Mouse (Mus musculus) testis, adult 2 months (tissue): ENCODE results near the gene Pigs. TPM values are rescaled to one million over a fixed set of nuclear protein-coding genes. Genes with fewer than 3 reads are reported as not detected.

Source experiments
- H3K27ac ChIP-seq: fragments of 200-500 bp; 2 replicates; pipeline ENCODE4 v1.5.1; 2012; ENCODE audit warnings: low read depth, low read length; ENCODE audit not compliant: control insufficient read depth, insufficient read depth
- H3K27me3 ChIP-seq: fragments of 200-500 bp; 2 replicates; pipeline ENCODE4 v1.6.1; 2012; ENCODE audit warnings: mild to moderate bottlenecking, low read length, moderate library complexity; ENCODE audit not compliant: control insufficient read depth, insufficient read depth
- H3K36me3 ChIP-seq: fragments of 200-500 bp; 2 replicates; pipeline ENCODE4 v1.6.1; 2012; ENCODE audit warnings: mild to moderate bottlenecking, low read length; ENCODE audit not compliant: control insufficient read depth, insufficient read depth
- H3K4me1 ChIP-seq: fragments of 200-500 bp; 2 replicates; pipeline ENCODE4 v1.6.1; 2012; ENCODE audit warnings: low read length; ENCODE audit not compliant: control insufficient read depth, insufficient read depth
- H3K4me3 ChIP-seq: fragments of 200-500 bp; 2 replicates; pipeline ENCODE4 v1.5.1; 2012; ENCODE audit warnings: low read depth, mild to moderate bottlenecking, low read length, moderate library complexity, mixed read lengths; ENCODE audit not compliant: control insufficient read depth
- CTCF ChIP-seq: fragments of 200-500 bp; IDR thresholded peaks from 2 replicates; pipeline ENCODE4 v1.5.1; 2012; ENCODE audit warnings: low read depth, mild to moderate bottlenecking, inconsistent platforms, low read length, moderate library complexity; ENCODE audit not compliant: control insufficient read depth, insufficient read depth, insufficient replicate concordance
- POLR2A ChIP-seq: fragments of 200-500 bp; IDR thresholded peaks from 2 replicates; pipeline ENCODE4 v1.6.1; 2012; ENCODE audit warnings: low read depth, mild to moderate bottlenecking, inconsistent platforms, low read length, moderate library complexity; ENCODE audit not compliant: control insufficient read depth
- polyA plus RNA-seq: library from polyadenylated mRNA; depleted of rRNA; stranded (reverse); fragments of >200 nt; gene quantifications from 2 replicates; pipeline ENCODE4 v1.2.3, GENCODE M21; 2012; rRNA removed

Gene Pigs
- polyA plus RNA-seq, 1 experiment = 69.7 TPM

DNA sequence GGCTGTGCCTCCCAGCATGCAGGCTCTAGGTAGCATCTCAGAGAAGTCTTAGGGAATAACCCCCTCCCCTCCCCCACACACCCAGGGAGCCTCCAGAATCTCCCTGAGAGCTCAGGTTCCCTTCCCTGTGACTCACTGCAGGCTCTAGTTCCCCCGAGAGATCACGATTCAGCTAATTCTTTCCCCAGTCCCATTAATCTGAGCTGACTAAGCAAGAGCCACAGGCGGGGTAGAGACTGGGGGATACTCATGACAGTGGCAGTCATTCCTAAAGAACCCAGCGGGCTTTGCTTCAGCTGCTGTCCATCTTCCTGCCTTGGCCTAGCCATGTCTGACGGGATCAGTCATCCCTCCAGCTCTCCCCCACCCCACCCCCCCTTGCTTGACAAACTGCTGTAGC is 54.5 kb downstream of the Pigs start:
- H3K27ac ChIP-seq = no peak overlapping the region
- H3K27me3 ChIP-seq = no peaks in the 10 kb centered on the region
- H3K4me1 ChIP-seq = peaks cover 9% of the 10 kb centered on the region
- no peak overlapping the region for H3K4me3 ChIP-seq
- H3K36me3 ChIP-seq = no peaks in the 10 kb centered on the region
- TF ChIP-seq CTCF (no peak), POLR2A (no peak)

DNA sequence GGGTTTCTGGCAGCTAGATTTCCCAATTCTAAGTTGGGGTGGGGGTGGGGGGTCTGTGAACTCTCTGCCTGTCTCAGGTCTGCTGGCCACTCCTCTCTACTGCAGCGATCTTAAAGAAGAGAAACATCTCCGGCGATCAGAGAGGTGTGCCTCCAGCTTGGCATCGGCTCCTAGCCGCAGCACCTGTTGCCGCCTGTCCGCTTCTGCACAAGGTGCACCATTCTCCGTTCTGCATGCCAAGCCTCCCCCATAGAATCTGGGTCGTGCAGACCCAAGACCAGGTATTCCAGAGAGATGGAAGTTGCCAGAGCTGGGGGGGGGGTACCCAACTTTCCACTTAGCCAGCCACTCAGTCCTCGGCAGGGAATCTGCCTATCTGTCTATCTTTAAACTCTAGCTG is 57.6 kb downstream of the Pigs start:
- no peaks in the 10 kb centered on the region for H3K36me3 ChIP-seq
- no peak overlapping the region for H3K27ac ChIP-seq
- no peak for TF ChIP-seq POLR2A
- no peak for TF ChIP-seq CTCF
- no peaks in the 10 kb centered on the region for H3K27me3 ChIP-seq
- H3K4me1 ChIP-seq = peaks cover 9% of the 10 kb centered on the region
- no peak overlapping the region for H3K4me3 ChIP-seq

DNA sequence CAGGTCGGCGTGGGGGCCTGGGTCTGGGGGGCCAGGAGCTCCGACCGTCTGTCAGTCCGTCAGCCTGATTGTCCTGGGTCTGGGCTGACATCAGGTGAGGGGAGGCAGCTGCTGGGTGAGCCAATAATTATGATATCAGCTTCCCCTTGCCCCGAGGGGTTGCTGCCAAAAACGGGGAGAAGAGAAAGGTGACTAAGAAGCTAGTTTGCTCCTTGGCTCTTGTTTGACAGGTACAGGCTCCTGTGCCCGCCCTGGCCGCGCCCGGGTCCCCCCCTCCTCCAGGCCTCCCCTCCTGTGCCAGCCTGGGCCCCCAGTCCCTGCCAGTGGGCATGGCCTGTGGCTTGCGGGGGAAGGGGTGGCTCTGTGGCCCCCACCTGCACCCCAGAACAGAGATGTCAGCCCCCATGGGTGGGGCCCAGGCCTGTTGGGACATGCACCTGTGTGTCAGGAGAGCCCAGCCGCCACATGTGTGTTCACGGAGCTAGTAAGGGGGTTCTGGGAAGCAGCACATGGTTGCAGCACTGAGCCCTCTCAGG is 58.4 kb downstream of the Pigs start, which contains the start of gene Foxn1:
TSS of gene Foxn1 (minus strand) at position 51 of the 536 bp plus-strand sequence.
- TF ChIP-seq CTCF = no peak
- no peak for TF ChIP-seq POLR2A
- Histone ChIP-seq H3K36me3 (no peaks in the 10 kb centered on the region), H3K27me3 (no peaks in the 10 kb centered on the region)

More for the DNA sequence above, 58.4 kb downstream of the Pigs start, which contains the start of gene Foxn1:
- H3K4me1 ChIP-seq = peaks cover 9% of the 10 kb centered on the region
- no peak within 1 kb of the TSS for H3K4me3 ChIP-seq
- H3K27ac ChIP-seq = no peak within 1 kb of the TSS

Other genes starting within 250 kb of the Pigs start
- gene Eral1, start 248.0 kb upstream of the Pigs start, polyA plus RNA-seq = 17.4 and 18.2 TPM in 2 replicates
- 11.5 and 11.7 TPM in 2 replicates for gene Fam222b, start 233.8 kb upstream of the Pigs start, polyA plus RNA-seq
- gene Traf4, start 162.8 kb upstream of the Pigs start, polyA plus RNA-seq = 9.5 and 12.5 TPM in 2 replicates
- 22.2 and 22.3 TPM in 2 replicates for gene Nek8, start 151.7 kb upstream of the Pigs start, polyA plus RNA-seq
- 65.1 and 73.7 TPM in 2 replicates for gene Tlcd1, start 151.7 kb upstream of the Pigs start, polyA plus RNA-seq
- gene Rpl23a, start 144.8 kb upstream of the Pigs start, polyA plus RNA-seq = 125 and 137 TPM in 2 replicates
- 10.4 and 13.2 TPM in 2 replicates for gene Rab34, start 140.0 kb upstream of the Pigs start, polyA plus RNA-seq
- gene Proca1, start 135.0 kb upstream of the Pigs start, polyA plus RNA-seq = 175 and 191 TPM in 2 replicates
- 34.2 and 35.3 TPM in 2 replicates for gene Sdf2, start 82.7 kb upstream of the Pigs start, polyA plus RNA-seq
- gene Supt6, start 82.4 kb upstream of the Pigs start, polyA plus RNA-seq = 20.1 and 22.2 TPM in 2 replicates
- 125 and 133 TPM in 2 replicates for gene 2610507B11Rik, start 66.7 kb upstream of the Pigs start, polyA plus RNA-seq
- gene BC030499, start 37.6 kb upstream of the Pigs start, polyA plus RNA-seq = 0.22 and 0.28 TPM in 2 replicates
- 54.3 and 56.0 TPM in 2 replicates for gene Spag5, start 26.9 kb upstream of the Pigs start, polyA plus RNA-seq
- 5.8 and 7.4 TPM in 2 replicates for gene Aldoc, start 5.4 kb upstream of the Pigs start, polyA plus RNA-seq
- 47.2 and 66.7 TPM in 2 replicates for gene Unc119, start 15.1 kb downstream of the Pigs start, polyA plus RNA-seq
- not detected in 2 replicates for gene Foxn1, start 58.1 kb downstream of the Pigs start, polyA plus RNA-seq
- 2.8 and 3.1 TPM in 2 replicates for gene Slc13a2, start 93.8 kb downstream of the Pigs start, polyA plus RNA-seq
- 7.7 and 7.8 TPM in 2 replicates for gene Slc46a1, start 137.3 kb downstream of the Pigs start, polyA plus RNA-seq
- 2.5 TPM in 2 replicates for gene Sarm1, start 169.3 kb downstream of the Pigs start, polyA plus RNA-seq
- 0.77 and 0.78 TPM in 2 replicates for gene Vtn, start 170.7 kb downstream of the Pigs start, polyA plus RNA-seq
- gene Sebox, start 175.0 kb downstream of the Pigs start, polyA plus RNA-seq = not detected in 2 replicates
- gene Tmem199, start 183.8 kb downstream of the Pigs start, polyA plus RNA-seq = 16.0 and 19.2 TPM in 2 replicates
- gene Poldip2, start 183.8 kb downstream of the Pigs start, polyA plus RNA-seq = 111 and 129 TPM in 2 replicates
- gene Tnfaip1, start 207.9 kb downstream of the Pigs start, polyA plus RNA-seq = 9.8 and 10.0 TPM in 2 replicates
- gene Ift20, start 207.9 kb downstream of the Pigs start, polyA plus RNA-seq = 62.1 and 64.8 TPM in 2 replicates
- gene Tmem97, start 222.4 kb downstream of the Pigs start, polyA plus RNA-seq = 491 and 534 TPM in 2 replicates